Mouse (Mus musculus): ENCODE results near the gene Sptb. TPM values are rescaled to one million over a fixed set of nuclear protein-coding genes. Genes with fewer than 3 reads are reported as not detected.

The Sptb gene
- 5.1 and 5.2 TPM in 2 replicates for polyA plus RNA-seq (2015; fragmentation: Nextera tagmentation; extraction: Ambion mirVana)

GRCm38 (mm10) chr12:76710351-76711100 lies at the start of gene Sptb:
Sptb (minus strand) TSS chr12:76710547.
- Histone ChIP-seq H3K36me3 (no peaks in the 10 kb centered on the region), H3K4me3 (peak within 1 kb of the TSS; percentile 82), H3K9ac (peak within 1 kb of the TSS; percentile 90), H3K27me3 (replicated peaks) (peaks cover 61% of the 10 kb centered on the region), H3K27ac (replicated peaks) (peak within 1 kb of the TSS; percentile 89), H3K4me1 (peaks cover 28% of the 10 kb centered on the region), H3K4me2 (peak within 1 kb of the TSS; percentile 98), H3K9me3 (no peaks in the 10 kb centered on the region)
- under 1% methylated on average over 40 of the region's 40 CpGs for WGBS
- peak; percentile 44; the same call in 1 of the 2 replicates for ATAC-seq (ENCODE audit: extremely low read depth, insufficient number of reproducible peaks, low FRiP score, low TSS enrichment)

GRCm38 (mm10) chr12:76752652-76753318 lies 42.4 kb upstream of the Sptb start:
- no peak overlapping the region for H3K27ac ChIP-seq (replicated peaks)
- peaks cover 6% of the 10 kb centered on the region; the same call in 1 of the 2 replicates for H3K27me3 ChIP-seq (replicated peaks)
- H3K4me2 ChIP-seq, result no peak overlapping the region
- no peak for ATAC-seq (ENCODE audit: extremely low read depth, insufficient number of reproducible peaks, low FRiP score, low TSS enrichment)
- no peak overlapping the region for H3K4me3 ChIP-seq
- no peaks in the 10 kb centered on the region for H3K36me3 ChIP-seq
- WGBS, result 46% methylated on average over 12 of the region's 14 CpGs
- H3K9ac ChIP-seq, result no peak overlapping the region
- H3K9me3 ChIP-seq, result no peaks in the 10 kb centered on the region
- no peaks in the 10 kb centered on the region for H3K4me1 ChIP-seq

GRCm38 (mm10) chr12:76750866-76751459 lies 40.6 kb upstream of the Sptb start:
- no peak for ATAC-seq (ENCODE audit: extremely low read depth, insufficient number of reproducible peaks, low FRiP score, low TSS enrichment)

GRCm38 (mm10) chr12:76727955-76728354 lies 17.6 kb upstream of the Sptb start:
- WGBS, result 79% methylated on average over 4 of the region's 4 CpGs
- ATAC-seq (ENCODE audit: extremely low read depth, insufficient number of reproducible peaks, low FRiP score, low TSS enrichment), result no peak

More at GRCm38 (mm10) chr12:76750866-76751459, 40.6 kb upstream of the Sptb start:
- no peaks in the 10 kb centered on the region for H3K9me3 ChIP-seq
- H3K4me2 ChIP-seq, result no peak overlapping the region
- peaks cover 6% of the 10 kb centered on the region; the same call in 1 of the 2 replicates for H3K27me3 ChIP-seq (replicated peaks)
- no peak overlapping the region for H3K27ac ChIP-seq (replicated peaks)
- H3K9ac ChIP-seq, result no peak overlapping the region
- no peaks in the 10 kb centered on the region for H3K4me1 ChIP-seq
- 68% methylated on average over 16 of the region's 16 CpGs for WGBS
- no peak overlapping the region for H3K4me3 ChIP-seq
- H3K36me3 ChIP-seq, result no peaks in the 10 kb centered on the region

GRCm38 (mm10) chr12:76722026-76722425 lies 11.7 kb upstream of the Sptb start:
- no peak for ATAC-seq (ENCODE audit: extremely low read depth, insufficient number of reproducible peaks, low FRiP score, low TSS enrichment)
- no peaks in the 10 kb centered on the region for H3K27me3 ChIP-seq (replicated peaks)
- peaks cover 3% of the 10 kb centered on the region; the same call in 1 of the 2 replicates for H3K9me3 ChIP-seq
- peaks cover 11% of the 10 kb centered on the region for H3K4me1 ChIP-seq
- no peak overlapping the region for H3K9ac ChIP-seq
- H3K27ac ChIP-seq (replicated peaks), result no peak overlapping the region
- no peak overlapping the region for H3K4me2 ChIP-seq
- 69% methylated on average over 3 of the region's 3 CpGs for WGBS
- H3K36me3 ChIP-seq, result no peaks in the 10 kb centered on the region
- H3K4me3 ChIP-seq, result no peak overlapping the region

More at GRCm38 (mm10) chr12:76727955-76728354, 17.6 kb upstream of the Sptb start:
- Histone ChIP-seq H3K27me3 (replicated peaks) (no peaks in the 10 kb centered on the region), H3K4me3 (no peak overlapping the region), H3K4me1 (no peaks in the 10 kb centered on the region), H3K36me3 (no peaks in the 10 kb centered on the region), H3K4me2 (no peak overlapping the region), H3K27ac (replicated peaks) (no peak overlapping the region), H3K9me3 (peaks cover 8% of the 10 kb centered on the region), H3K9ac (no peak overlapping the region)

- no peak; the same call in 1 of the 2 replicates for ATAC-seq (ENCODE audit: extremely low read depth, insufficient number of reproducible peaks, low FRiP score, low TSS enrichment)
- Histone ChIP-seq H3K4me1 (peaks cover 11% of the 10 kb centered on the region), H3K4me2 (no peak overlapping the region), H3K27ac (replicated peaks) (no peak overlapping the region), H3K9me3 (peaks cover 3% of the 10 kb centered on the region; the same call in 1 of the 2 replicates), H3K27me3 (replicated peaks) (0 out of 2 replicates have a peak, but pooled peaks cover 3% of the 10 kb centered on the region), H3K9ac (no peak overlapping the region), H3K36me3 (no peaks in the 10 kb centered on the region), H3K4me3 (no peak overlapping the region)
These were observed 10.2 kb upstream of the Sptb start for GRCm38 (mm10) chr12:76720572-76720971.

GRCm38 (mm10) chr12:76718384-76718783 lies 8.0 kb upstream of the Sptb start:
- Histone ChIP-seq H3K4me2 (no peak overlapping the region), H3K9ac (no peak overlapping the region), H3K27ac (replicated peaks) (no peak overlapping the region), H3K4me1 (peaks cover 11% of the 10 kb centered on the region), H3K4me3 (no peak overlapping the region), H3K27me3 (replicated peaks) (peaks cover 11% of the 10 kb centered on the region; the same call in 1 of the 2 replicates), H3K9me3 (no peaks in the 10 kb centered on the region), H3K36me3 (no peaks in the 10 kb centered on the region)
- WGBS, result 77% methylated on average over 4 of the region's 4 CpGs
- no peak for ATAC-seq (ENCODE audit: extremely low read depth, insufficient number of reproducible peaks, low FRiP score, low TSS enrichment)

- no peaks in the 10 kb centered on the region for H3K36me3 ChIP-seq
- no peaks in the 10 kb centered on the region for H3K9me3 ChIP-seq
- peaks cover 61% of the 10 kb centered on the region for H3K27me3 ChIP-seq (replicated peaks)
- peak; percentile 91 for ATAC-seq (ENCODE audit: extremely low read depth, insufficient number of reproducible peaks, low FRiP score, low TSS enrichment)
- under 1% methylated on average over 53 of the region's 55 CpGs for WGBS
- H3K4me1 ChIP-seq, result peaks cover 28% of the 10 kb centered on the region
- peak overlapping the region; percentile 89 for H3K27ac ChIP-seq (replicated peaks)
- peak overlapping the region; percentile 90 for H3K9ac ChIP-seq
- H3K4me2 ChIP-seq, result peak overlapping the region; percentile 98
- peak overlapping the region; percentile 82 for H3K4me3 ChIP-seq
These were observed 474 bp downstream of the Sptb start for GRCm38 (mm10) chr12:76709795-76710350.

- Histone ChIP-seq H3K4me2 (peak overlapping the region; percentile 98), H3K27me3 (replicated peaks) (peaks cover 64% of the 10 kb centered on the region), H3K4me1 (peaks cover 28% of the 10 kb centered on the region), H3K36me3 (no peaks in the 10 kb centered on the region), H3K4me3 (peak overlapping the region; percentile 82), H3K9me3 (no peaks in the 10 kb centered on the region), H3K27ac (replicated peaks) (peak overlapping the region; percentile 89), H3K9ac (peak overlapping the region; percentile 90)
- ATAC-seq (ENCODE audit: extremely low read depth, insufficient number of reproducible peaks, low FRiP score, low TSS enrichment), result peak; percentile 43
- 5% methylated on average over 34 of the region's 34 CpGs for WGBS
These were observed 1.2 kb downstream of the Sptb start for GRCm38 (mm10) chr12:76708956-76709794.

GRCm38 (mm10) chr12:76708181-76708580 lies 2.2 kb downstream of the Sptb start:
- whole genome bisulfite sequencing, result 61% methylated on average over 3 of the region's 3 CpGs
- Histone ChIP-seq H3K27ac (replicated peaks) (peak overlapping the region; percentile 89; the same call in 1 of the 2 replicates), H3K9me3 (no peaks in the 10 kb centered on the region), H3K36me3 (no peaks in the 10 kb centered on the region), H3K9ac (peak overlapping the region; percentile 90), H3K4me1 (peaks cover 28% of the 10 kb centered on the region), H3K27me3 (replicated peaks) (peaks cover 57% of the 10 kb centered on the region), H3K4me2 (peak overlapping the region; percentile 98), H3K4me3 (peak overlapping the region; percentile 82)
- no peak for ATAC-seq (ENCODE audit: extremely low read depth, insufficient number of reproducible peaks, low FRiP score, low TSS enrichment)
